Mouse (Mus musculus) hindbrain, postnatal 0 days (tissue): Measurements from ENCODE around the gene Cacna1i. TPM values are rescaled to one million over a fixed set of nuclear protein-coding genes. Genes with fewer than 3 reads are reported as not detected.

Experiments used
- ATAC-seq: fragments of 200-750 bp; cut with Nextera tagmentation; 2 replicates; pipeline ENCODE4 v1.8.0; 2017; ENCODE audit warnings: mild to moderate bottlenecking, moderate TSS enrichment, moderate library complexity
- DNase-seq: peaks from one replicate; pipeline ENCODE4 v3.0.0-alpha.2; 2015; ENCODE audit warnings: low spot score
- H3K27ac ChIP-seq: fragments of 300-500 bp; sonication (generic); 2 replicates; pipeline ENCODE4 v1.5.1; 2014; ENCODE audit warnings: mild to moderate bottlenecking
- H3K27me3 ChIP-seq: fragments of 300-500 bp; sonication (generic); 2 replicates; pipeline ENCODE4 v1.6.1; 2014; ENCODE audit warnings: low read length, mixed read lengths; ENCODE audit not compliant: insufficient read depth
- H3K36me3 ChIP-seq: fragments of 300-500 bp; sonication (generic); 2 replicates; pipeline ENCODE4 v1.6.1; 2014; ENCODE audit warnings: low read length, mixed read lengths; ENCODE audit not compliant: insufficient read depth
- H3K4me1 ChIP-seq: fragments of 300-500 bp; sonication (generic); 2 replicates; pipeline ENCODE4 v1.6.1; 2014; ENCODE audit warnings: antibody characterized with exemption, low read length, mixed read lengths; ENCODE audit not compliant: insufficient read depth
- H3K4me2 ChIP-seq: fragments of 300-500 bp; sonication (generic); 2 replicates; pipeline ENCODE4 v1.6.1; 2014; ENCODE audit warnings: low read depth, mild to moderate bottlenecking, low read length, moderate library complexity, mixed read lengths
- H3K4me3 ChIP-seq: fragments of 300-500 bp; sonication (generic); 2 replicates; pipeline ENCODE4 v1.5.1; 2014; ENCODE audit warnings: low read length
- H3K9ac ChIP-seq: fragments of 300-500 bp; sonication (generic); replicated peaks from 2 replicates; pipeline ENCODE4 v1.6.1; 2014; ENCODE audit warnings: mild to moderate bottlenecking, low read length, moderate library complexity, mixed read lengths
- H3K9me3 ChIP-seq: fragments of 300-500 bp; sonication (generic); 2 replicates; pipeline ENCODE4 v1.6.1; 2016; ENCODE audit warnings: low read length, mixed read lengths
- CTCF ChIP-seq: IDR thresholded peaks from 2 replicates; pipeline ENCODE4 v1.5.1; 2016; ENCODE audit warnings: antibody characterized with exemption, control low read depth, low read depth
- WGBS: fragments of 180-500 bp; shearing (Covaris S2); extraction: QIAGEN DNeasy Blood & Tissue Kit; methylation state at CpG from one replicate; pipeline ENCODE4 v1.1.7; 2014; 5-methylcytosine and 5-hydroxymethylcytosine counted together
- polyA plus RNA-seq: library from polyadenylated mRNA; unstranded; fragments of >200 nt; fragmentation: Nextera tagmentation; extraction: Ambion mirVana; gene quantifications from 2 replicates; pipeline ENCODE4 v1.2.1, GENCODE M21; 2015
- total RNA-seq: library from RNA; depleted of rRNA; stranded (reverse); fragments of >200 nt; gene quantifications from 2 replicates; pipeline ENCODE4 v1.2.3, GENCODE M21; 2014

Cacna1i gene
- total and polyA plus RNA-seq, 2 experiments from 2014 or later: 0.50 to 10.8 TPM

- no peak for TF ChIP-seq CTCF
- DNase-seq: peak; percentile 78
Observed at GRCm38 (mm10) chr15:80327743-80328540, 40.9 kb downstream of the Cacna1i start.

GRCm38 (mm10) chr15:80330276-80330675 is 43.2 kb downstream of the Cacna1i start:
- DNase-seq: no peak
- Histone ChIP-seq H3K4me3 (no peak overlapping the region), H3K9me3 (no peaks in the 10 kb centered on the region), H3K4me1 (0 out of 2 replicates have a peak, but pooled peaks cover 11% of the 10 kb centered on the region), H3K27ac (no peak overlapping the region), H3K4me2 (no peak overlapping the region), H3K9ac (no peak overlapping the region), H3K27me3 (no peaks in the 10 kb centered on the region), H3K36me3 (no peaks in the 10 kb centered on the region)
- 67% methylated on average over 3 of the region's 3 CpGs for WGBS
- TF ChIP-seq CTCF: no peak
- ATAC-seq: no peak

More at GRCm38 (mm10) chr15:80327743-80328540, 40.9 kb downstream of the Cacna1i start:
- no peaks in the 10 kb centered on the region for H3K27me3 ChIP-seq
- 0 out of 2 replicates have a peak, but pooled peaks cover 11% of the 10 kb centered on the region for H3K4me1 ChIP-seq
- H3K4me3 ChIP-seq: no peak overlapping the region
- H3K36me3 ChIP-seq: no peaks in the 10 kb centered on the region
- no peaks in the 10 kb centered on the region for H3K9me3 ChIP-seq
- H3K27ac ChIP-seq: peak overlapping the region; percentile 15; the same call in 1 of the 2 replicates
- WGBS: 73% methylated on average over 13 of the region's 13 CpGs
- H3K9ac ChIP-seq: no peak overlapping the region
- peak; percentile 48 for ATAC-seq
- H3K4me2 ChIP-seq: no peak overlapping the region

DNA sequence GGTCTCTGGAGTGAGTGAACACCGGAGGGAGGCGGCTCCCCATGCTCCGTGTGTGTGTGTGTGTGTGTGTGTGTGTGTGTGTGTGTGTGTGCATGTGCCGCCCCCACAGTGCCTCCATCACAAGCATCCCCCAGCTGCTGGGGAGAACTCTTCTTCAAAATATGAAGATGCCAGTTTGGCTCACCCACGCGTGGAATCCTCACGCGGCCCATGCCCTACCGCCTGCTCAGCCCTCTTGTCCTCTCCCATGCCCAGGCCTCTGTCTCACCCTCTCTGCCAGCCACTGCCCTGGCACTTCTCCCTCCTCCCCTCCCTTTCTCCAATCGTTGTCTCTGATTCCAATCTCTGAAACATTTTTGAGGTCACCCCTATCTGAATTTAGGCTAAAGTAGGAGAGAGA is 47.7 kb downstream of the Cacna1i start:
- no peak for DNase-seq
- H3K4me2 ChIP-seq: no peak overlapping the region
- H3K27ac ChIP-seq: no peak overlapping the region
- H3K4me1 ChIP-seq: 0 out of 2 replicates have a peak, but pooled peaks cover 3% of the 10 kb centered on the region
- TF ChIP-seq CTCF: no peak
- no peaks in the 10 kb centered on the region for H3K36me3 ChIP-seq
- H3K4me3 ChIP-seq: no peak overlapping the region
- H3K9me3 ChIP-seq: no peaks in the 10 kb centered on the region
- WGBS: 84% methylated on average over 10 of the region's 10 CpGs
- no peak for ATAC-seq
- no peak overlapping the region for H3K9ac ChIP-seq
- H3K27me3 ChIP-seq: no peaks in the 10 kb centered on the region

GRCm38 (mm10) chr15:80335196-80335595 is 48.2 kb downstream of the Cacna1i start:
- no peak overlapping the region for H3K4me2 ChIP-seq
- no peaks in the 10 kb centered on the region for H3K27me3 ChIP-seq
- no peak overlapping the region for H3K9ac ChIP-seq
- no peak overlapping the region for H3K27ac ChIP-seq
- 74% methylated on average over 7 of the region's 7 CpGs for WGBS
- no peak overlapping the region for H3K4me3 ChIP-seq
- H3K4me1 ChIP-seq: 0 out of 2 replicates have a peak, but pooled peaks cover 2% of the 10 kb centered on the region
- TF ChIP-seq CTCF: no peak
- ATAC-seq (no peak), DNase-seq (no peak)
- H3K36me3 ChIP-seq: no peaks in the 10 kb centered on the region
- no peaks in the 10 kb centered on the region for H3K9me3 ChIP-seq

GRCm38 (mm10) chr15:80340348-80340747 is 53.3 kb downstream of the Cacna1i start:
- Histone ChIP-seq H3K27me3 (no peaks in the 10 kb centered on the region), H3K9me3 (no peaks in the 10 kb centered on the region), H3K4me1 (no peaks in the 10 kb centered on the region), H3K27ac (no peak overlapping the region), H3K4me2 (no peak overlapping the region), H3K36me3 (no peaks in the 10 kb centered on the region), H3K9ac (no peak overlapping the region), H3K4me3 (no peak overlapping the region)
- ATAC-seq (no peak), DNase-seq (peak; percentile 76)
- WGBS: 77% methylated on average over 2 of the region's 2 CpGs
- TF ChIP-seq CTCF: peak; percentile 88

GRCm38 (mm10) chr15:80342394-80342793 is 55.4 kb downstream of the Cacna1i start:
- H3K9ac ChIP-seq: no peak overlapping the region
- no peaks in the 10 kb centered on the region for H3K4me1 ChIP-seq
- no peak for ATAC-seq

DNA sequence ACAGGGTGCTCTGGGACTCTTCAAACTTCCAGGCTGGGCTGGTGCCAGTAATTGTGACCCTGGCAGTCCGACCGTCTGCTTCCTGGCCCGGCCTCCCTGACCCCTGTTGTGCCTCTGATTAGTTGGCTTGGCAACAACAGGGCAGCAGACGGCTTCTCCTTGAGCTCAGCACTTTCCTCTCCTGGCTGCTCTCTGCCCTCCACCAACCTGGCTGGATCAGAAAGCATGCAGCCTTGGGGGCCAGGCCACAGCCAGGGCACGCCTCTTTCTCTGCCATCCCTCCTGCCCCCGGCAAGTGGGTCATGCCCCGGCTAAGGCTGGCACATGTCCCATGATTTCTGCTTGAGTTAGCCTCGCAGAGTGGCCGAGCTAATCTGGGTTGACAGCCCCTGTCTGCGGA is 56.0 kb downstream of the Cacna1i start:
- 24% methylated on average over 10 of the region's 10 CpGs for WGBS
- Histone ChIP-seq H3K36me3 (no peaks in the 10 kb centered on the region), H3K4me1 (no peaks in the 10 kb centered on the region), H3K4me2 (no peak overlapping the region), H3K27me3 (no peaks in the 10 kb centered on the region), H3K4me3 (no peak overlapping the region), H3K9ac (no peak overlapping the region), H3K27ac (no peak overlapping the region), H3K9me3 (no peaks in the 10 kb centered on the region)
- DNase-seq: peak; percentile 83
- ATAC-seq: peak; percentile 79
- no peak for TF ChIP-seq CTCF

More at GRCm38 (mm10) chr15:80342394-80342793, 55.4 kb downstream of the Cacna1i start:
- Histone ChIP-seq H3K4me2 (no peak overlapping the region), H3K27ac (no peak overlapping the region), H3K36me3 (no peaks in the 10 kb centered on the region), H3K27me3 (no peaks in the 10 kb centered on the region), H3K9me3 (no peaks in the 10 kb centered on the region), H3K4me3 (no peak overlapping the region)
- WGBS: 84% methylated on average over 4 of the region's 4 CpGs
- no peak for DNase-seq
- TF ChIP-seq CTCF: no peak
